Mouse (Mus musculus): ENCODE measurements around the gene Poldip2.

DNA sequence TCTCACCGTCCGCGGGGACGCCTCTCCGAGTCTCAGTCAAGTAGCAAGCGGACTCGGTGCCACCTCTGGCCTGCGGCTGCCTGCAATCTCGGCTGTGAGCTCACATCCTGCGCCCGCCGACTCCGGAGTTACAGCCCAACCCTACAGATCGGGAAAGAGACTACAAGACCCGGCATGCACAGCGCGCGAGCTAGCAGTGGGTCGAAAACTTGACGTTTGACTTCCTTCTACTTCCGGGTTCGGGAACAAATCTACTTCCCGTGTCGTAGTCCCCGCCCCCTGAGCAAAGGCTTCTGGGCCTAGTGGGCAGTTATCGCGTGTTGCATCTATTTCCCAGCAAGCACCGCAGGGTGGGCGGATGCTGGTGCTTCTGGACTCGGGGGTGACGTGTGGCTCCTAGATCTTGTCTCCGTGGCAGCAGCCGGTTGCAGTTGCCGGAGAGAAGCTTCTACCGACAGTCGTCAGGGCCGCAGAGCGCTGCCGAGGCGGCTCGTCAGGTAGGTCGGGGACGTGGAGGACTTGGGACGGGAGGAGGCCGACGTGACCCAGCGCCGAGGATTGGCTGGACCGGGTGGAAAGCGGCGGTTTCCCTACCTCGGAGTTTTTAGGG is 24.2 kb downstream of the Poldip2 start, which contains the start of the genes Tnfaip1 and Ift20:
- TF ChIP-seq POLR2A (IDR thresholded peaks at IDR 0.05; ENCODE audit: insufficient read depth, low read length) (peak; percentile 59), CTCF (IDR thresholded peaks at IDR 0.05; ENCODE audit: low read depth, low read length) (no peak), EP300 (IDR thresholded peaks at IDR 0.05; ENCODE audit: insufficient read depth, low read depth, low read length) (no peak)

Measured in ES-Bruce4 (cell line).